Mouse (Mus musculus): ENCODE measurements around the gene Emilin2. TPM values are rescaled to one million over a fixed set of nuclear protein-coding genes. Genes with fewer than 3 reads are reported as not detected.

The Emilin2 gene
- polyA plus RNA-seq, 1 experiment from 2014 or later: 4.8 TPM

DNA sequence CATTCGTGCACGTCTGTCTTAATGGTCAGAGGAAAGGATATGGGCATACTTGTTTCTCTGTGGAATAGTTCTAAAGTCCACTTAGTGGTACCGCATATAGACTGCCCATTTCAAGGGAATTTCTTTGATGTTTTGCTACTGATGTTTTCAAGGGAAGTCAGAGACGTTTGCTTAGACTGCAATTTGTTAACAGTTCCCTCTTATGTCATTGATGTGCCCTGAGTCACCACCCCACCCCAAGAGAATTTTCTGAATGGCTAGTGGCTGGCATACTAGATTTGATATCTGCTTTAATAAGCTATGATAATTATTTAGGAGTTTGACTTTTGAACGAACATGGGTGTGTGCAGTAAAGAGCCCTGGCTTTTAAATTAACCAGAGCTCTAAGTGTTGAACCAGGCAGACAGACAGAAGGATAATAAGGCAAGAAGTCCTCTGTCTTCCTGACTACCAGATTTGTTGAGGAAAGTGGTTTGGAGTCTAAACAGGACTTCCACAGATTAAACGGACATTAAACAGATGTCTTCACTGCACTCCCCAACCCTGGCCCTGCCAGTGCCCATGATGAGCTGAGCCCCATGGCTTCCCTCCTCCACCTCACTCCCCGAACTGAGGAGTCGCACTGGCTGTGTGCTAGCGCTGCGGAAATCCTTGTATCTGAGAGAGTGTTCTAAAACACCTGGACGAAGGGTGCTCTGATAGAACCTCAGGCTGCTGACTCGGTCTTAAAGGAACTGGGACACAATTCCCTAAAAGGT lies 105.5 kb downstream of the Emilin2 start:
- H3K9me3 ChIP-seq (replicated peaks): no peaks in the 10 kb centered on the region
- H3K27ac ChIP-seq: no peak overlapping the region
- no peaks in the 10 kb centered on the region for H3K27me3 ChIP-seq
- 62% methylated on average over 12 of the region's 12 CpGs for WGBS
- H3K4me1 ChIP-seq: peaks cover 35% of the 10 kb centered on the region
- no peak overlapping the region for H3K9ac ChIP-seq
- H3K4me3 ChIP-seq (replicated peaks): no peak overlapping the region
- no peaks in the 10 kb centered on the region for H3K36me3 ChIP-seq
- no peak for ATAC-seq (replicated peaks; ENCODE audit: low FRiP score)
- H3K4me2 ChIP-seq: no peak overlapping the region

GRCm38 (mm10) chr17:71204809-71205091 lies 107.0 kb downstream of the Emilin2 start:
- Histone ChIP-seq H3K9ac (no peak overlapping the region), H3K4me1 (peaks cover 38% of the 10 kb centered on the region), H3K9me3 (replicated peaks) (no peaks in the 10 kb centered on the region), H3K4me3 (replicated peaks) (no peak overlapping the region), H3K4me2 (no peak overlapping the region), H3K36me3 (no peaks in the 10 kb centered on the region), H3K27me3 (no peaks in the 10 kb centered on the region), H3K27ac (no peak overlapping the region)
- ATAC-seq (replicated peaks; ENCODE audit: low FRiP score): no peak
- WGBS: 81% methylated on average over 6 of the region's 6 CpGs

- H3K27ac ChIP-seq: no peak overlapping the region
- H3K4me2 ChIP-seq: no peak overlapping the region
- no peaks in the 10 kb centered on the region for H3K27me3 ChIP-seq
- H3K9me3 ChIP-seq (replicated peaks): no peaks in the 10 kb centered on the region
- WGBS: 81% methylated on average over 9 of the region's 9 CpGs
- peaks cover 41% of the 10 kb centered on the region for H3K4me1 ChIP-seq
- H3K4me3 ChIP-seq (replicated peaks): no peak overlapping the region
- ATAC-seq (replicated peaks; ENCODE audit: low FRiP score): peak; percentile 68; the same call in 1 of the 2 replicates
- H3K36me3 ChIP-seq: no peaks in the 10 kb centered on the region
- no peak overlapping the region for H3K9ac ChIP-seq
These were observed 107.6 kb downstream of the Emilin2 start for GRCm38 (mm10) chr17:71203998-71204808.

Other genes with a start within 250 kb of the Emilin2 start
- gene Lpin2, start 129.4 kb downstream of the Emilin2 start, polyA plus RNA-seq (2015; fragmentation: Nextera tagmentation; extraction: Ambion mirVana): 70.7 and 75.3 TPM in 2 replicates
- gene Gm4707, start 147.9 kb upstream of the Emilin2 start, polyA plus RNA-seq (2015; fragmentation: Nextera tagmentation; extraction: Ambion mirVana): 3.7 and 5.5 TPM in 2 replicates
- 74.4 and 76.7 TPM in 2 replicates for gene Smchd1, start 163.4 kb upstream of the Emilin2 start, polyA plus RNA-seq (2015; fragmentation: Nextera tagmentation; extraction: Ambion mirVana)
- gene Ndc80, start 214.9 kb upstream of the Emilin2 start, polyA plus RNA-seq (2015; fragmentation: Nextera tagmentation; extraction: Ambion mirVana): 52.3 TPM in 2 replicates
- gene Spdya, start 240.1 kb upstream of the Emilin2 start, polyA plus RNA-seq (2015; fragmentation: Nextera tagmentation; extraction: Ambion mirVana): 0.73 and 1.2 TPM in 2 replicates